Comparison of ENCODE assay signal across 27 mouse cellular contexts in the genomic region with DNA sequence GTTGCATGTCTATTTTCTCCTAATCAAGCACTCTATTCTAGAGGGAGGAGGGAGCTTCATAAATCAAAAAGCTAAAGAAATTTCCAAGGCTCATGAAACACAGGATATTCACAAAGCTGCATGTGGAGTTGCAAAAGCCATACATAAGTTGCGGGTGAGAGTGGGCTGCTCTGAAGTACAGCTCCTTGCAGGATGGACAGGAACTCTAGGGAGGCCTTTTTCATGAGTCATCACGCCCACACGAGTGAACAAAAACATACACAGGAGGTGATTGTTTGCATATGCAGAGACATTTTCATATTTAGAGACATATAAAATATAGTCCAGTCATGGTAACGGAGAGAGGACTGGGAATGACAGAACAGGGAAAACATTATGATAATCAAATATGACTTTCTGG. TPM values are rescaled to one million over a fixed set of nuclear protein-coding genes. Genes with fewer than 3 reads are reported as not detected.
DNase-seq lines count a peak whose midpoint lies in the region; ATAC-seq and TF ChIP-seq lines count a peak whose summit lies in the region.
"Had no signal": no experiment of that assay in that cellular context is flagged by ENCODE, and none has a peak within 500 bp of the region (broad histone marks: within the 10 kb centered on the region; RNA-seq: fewer than 3 reads in every experiment).

No protein-coding gene starts in this region.

- peak; percentile 70; the same call in 1 of the 2 replicates for ATAC-seq in frontal cortex, adult (ENCODE audit: low TSS enrichment)
- ATAC-seq in CD4-positive, CD25-positive, alpha-beta regulatory T cell, adult 4 months: no peak
- ATAC-seq: activated CD4-positive, CD25-positive, alpha-beta regulatory T cell, adult 4 months; forebrain, embryonic 15.5 days; hindbrain, embryonic 16.5 days; inflammation-experienced regulatory T-cells, adult 6 months; Patski had no signal

- no peaks in the 10 kb centered on the region for H3K36me3 ChIP-seq in C2C12 (ENCODE audit: control insufficient read depth, insufficient read depth)
- H3K36me3 ChIP-seq: embryonic facial prominence, embryonic 13.5 days; forebrain, embryonic 15.5 days; G1E; heart, embryonic 10.5 days; hindbrain, embryonic 12.5 days had no signal

- no peaks in the 10 kb centered on the region for H3K79me2 ChIP-seq in C2C12 (ENCODE audit: control insufficient read depth, insufficient read depth)

- DNase-seq in frontal cortex, postnatal 14 days (ENCODE audit: low spot score in 2 of 2): no peak
- peak; percentile 42 for DNase-seq in brain, adult 2 months (ENCODE audit: low read depth, low spot score)
- DNase-seq in embryo, embryonic 10.5 days (ENCODE audit: low spot score): no peak
- DNase-seq in embryo, embryonic 10 days (ENCODE audit: low spot score): no peak
- DNase-seq: adrenal gland, adult 2 months; adrenal gland, postnatal 25 days; cerebellum, adult 2 months; cerebellum, postnatal 10 days; gastrocnemius, adult 2 months; gastrocnemius, postnatal 36 days; heart, adult 11 months; heart, postnatal 10 days; heart, postnatal 4 days; kidney, adult 11 months had no signal

- H3K79me3 ChIP-seq in C2C12 (ENCODE audit: low read depth): no peaks in the 10 kb centered on the region

- H3ac ChIP-seq in C2C12 (ENCODE audit: control insufficient read depth, insufficient read length, low read depth): no peak overlapping the region

- no peak overlapping the region for H3K4me3 ChIP-seq in C2C12 (ENCODE audit: insufficient read depth, poor library complexity, severe bottlenecking)
- H3K4me3 ChIP-seq: embryonic facial prominence, embryonic 13.5 days; erythroblast, embryonic 14.5 days; forebrain, embryonic 15.5 days; gastrocnemius, adult 2 months; heart, embryonic 10.5 days; hindbrain, embryonic 12.5 days had no signal

- no peak for TF ChIP-seq CTCF in C2C12 (IDR thresholded peaks at IDR 0.05; ENCODE audit: control insufficient read depth, insufficient read depth, insufficient read length)

- H3K27me3 ChIP-seq in C2C12 (ENCODE audit: control insufficient read depth, insufficient read depth, insufficient read length): no peaks in the 10 kb centered on the region
- H3K27me3 ChIP-seq: embryonic facial prominence, embryonic 13.5 days; forebrain, embryonic 15.5 days; hindbrain, embryonic 12.5 days had no signal

TF ChIP-seq in C2C12, 6 proteins besides CTCF, POLR2A, EP300 and RAD21:
- no peak for TF ChIP-seq MYOD1 (IDR thresholded peaks at IDR 0.05; ENCODE audit: control insufficient read depth, insufficient read length, low read depth)
- no peak for TF ChIP-seq USF1 (IDR thresholded peaks at IDR 0.05; ENCODE audit: low read depth)
- no peak for TF ChIP-seq MYOG (IDR thresholded peaks at IDR 0.05; ENCODE audit: control insufficient read depth, extremely low read depth, insufficient read length)
- TF ChIP-seq CEBPB (IDR thresholded peaks at IDR 0.05; ENCODE audit: low read depth): peak; percentile 45
- TF ChIP-seq MAX (IDR thresholded peaks at IDR 0.05): peak; percentile 49
- TF ChIP-seq FOSL1 (IDR thresholded peaks at IDR 0.05; ENCODE audit: insufficient read depth, low read length, poor library complexity, severe bottlenecking): peak; percentile 42
TF ChIP-seq in C2C12: peak in this region for 3.

RNA-seq across cellular contexts. Expression of a gene that starts 34.6 kb away (rescaled TPM):
- 9.2 TPM for polyA plus RNA-seq in C2C12 (2012; fragmentation: generic; extraction: Trizol)
- polyA plus RNA-seq in CD4-positive, CD25-positive, alpha-beta regulatory T cell, adult 4 months (2017; shearing (Covaris generic)): not detected
- polyA plus RNA-seq: activated CD4-positive, CD25-positive, alpha-beta regulatory T cell, adult 4 months; erythroblast, embryonic 14.5 days; G1E; inflammation-experienced regulatory T-cells, adult 6 months had no signal

Comparison
In these comparisons a context has a peak if more than half of its experiments do, and no peak if none do; other contexts are left out.
1. RNA of a gene that starts 34.6 kb away (polyA plus RNA-seq): 9.2 TPM in C2C12 (single experiment); not detected in CD4-positive, CD25-positive, alpha-beta regulatory T cell, adult 4 months; every median in the first group is over 10 times any median in the second.